Comparison of ENCODE assay signal across 33 mouse cellular contexts in genomic region chr8:90352991-90353390, GRCm38 (mm10). TPM values are rescaled to one million over a fixed set of nuclear protein-coding genes. Genes with fewer than 3 reads are reported as not detected.
"Had no signal": no experiment of that assay in that cellular context is flagged by ENCODE, and none has a peak within 500 bp of the region (broad histone marks: within the 10 kb centered on the region; RNA-seq: fewer than 3 reads in every experiment).

No protein-coding gene starts in this region.

- H3K9ac ChIP-seq: limb, embryonic 12.5 days; limb, embryonic 13.5 days; limb, embryonic 15.5 days; liver, embryonic 12.5 days; liver, embryonic 13.5 days; liver, embryonic 14.5 days; liver, embryonic 15.5 days; liver, postnatal 0 days; lung, embryonic 14.5 days; lung, embryonic 15.5 days; midbrain, embryonic 12.5 days; midbrain, embryonic 13.5 days; midbrain, embryonic 15.5 days; neural tube, embryonic 12.5 days; neural tube, embryonic 13.5 days had no signal

- DNase-seq: liver; liver, embryonic 13.5 days; liver, postnatal 0 days; lung, adult 18-20 months; lung, adult 2 months; lung, embryonic 14.5 days; lung, postnatal 10 days; lung, postnatal 14 days; lung, postnatal 36 days; lung, postnatal 4 days had no signal

- H3K9me3 ChIP-seq: limb, embryonic 12.5 days; limb, embryonic 13.5 days; limb, embryonic 15.5 days; liver, embryonic 12.5 days; liver, embryonic 13.5 days; liver, embryonic 15.5 days; lung, embryonic 15.5 days; midbrain, embryonic 12.5 days; midbrain, embryonic 13.5 days; midbrain, embryonic 15.5 days; neural tube, embryonic 12.5 days; neural tube, embryonic 13.5 days had no signal

- H3K4me2 ChIP-seq: limb, embryonic 12.5 days; limb, embryonic 13.5 days; limb, embryonic 15.5 days; liver, embryonic 11.5 days; liver, embryonic 12.5 days; liver, embryonic 13.5 days; liver, embryonic 15.5 days; lung, embryonic 14.5 days; lung, embryonic 15.5 days; midbrain, embryonic 12.5 days; midbrain, embryonic 13.5 days; midbrain, embryonic 15.5 days; neural tube, embryonic 13.5 days had no signal

- H3K27ac ChIP-seq: left cerebral cortex, adult 2 months; limb, embryonic 12.5 days; limb, embryonic 13.5 days; limb, embryonic 15.5 days; liver, embryonic 12.5 days; liver, embryonic 13.5 days; liver, embryonic 14.5 days; liver, embryonic 15.5 days; lung, embryonic 15.5 days; macrophage; midbrain, embryonic 12.5 days; midbrain, embryonic 13.5 days; neural tube, embryonic 12.5 days had no signal

- H3K27me3 ChIP-seq: lung, embryonic 15.5 days; midbrain, embryonic 13.5 days; midbrain, embryonic 15.5 days; neural tube, embryonic 12.5 days; neural tube, embryonic 13.5 days had no signal

- ATAC-seq: liver, embryonic 12.5 days; liver, postnatal 0 days; lung, postnatal 0 days; midbrain, embryonic 13.5 days; midbrain, embryonic 15.5 days; midbrain, embryonic 16.5 days had no signal

- H3K4me3 ChIP-seq: left cerebral cortex, adult 2 months; limb, embryonic 12.5 days; limb, embryonic 13.5 days; limb, embryonic 15.5 days; liver, embryonic 12.5 days; liver, embryonic 13.5 days; liver, embryonic 15.5 days; lung, embryonic 15.5 days; megakaryocyte, embryonic 14.5 days; midbrain, embryonic 12.5 days; midbrain, embryonic 13.5 days; midbrain, embryonic 15.5 days; myocyte; neural tube, embryonic 12.5 days; neural tube, embryonic 13.5 days had no signal

- H3K36me3 ChIP-seq: limb, embryonic 12.5 days; limb, embryonic 13.5 days; limb, embryonic 15.5 days; liver, embryonic 12.5 days; liver, embryonic 13.5 days; liver, embryonic 15.5 days; lung, embryonic 15.5 days; midbrain, embryonic 12.5 days; midbrain, embryonic 13.5 days; midbrain, embryonic 15.5 days; neural tube, embryonic 12.5 days; neural tube, embryonic 13.5 days had no signal

- H3K4me1 ChIP-seq: liver, embryonic 12.5 days; liver, embryonic 13.5 days; liver, embryonic 15.5 days; megakaryocyte, embryonic 14.5 days had no signal

RNA-seq across cellular contexts. Expression of gene Tox3, which starts 4.8 kb away (rescaled TPM):
- total RNA-seq: liver, adult 2 months; megakaryocyte progenitor cell, adult 5-6 weeks; megakaryocyte-erythroid progenitor cell, adult 5-6 weeks; monocyte, adult 5-6 weeks had no signal
- polyA plus RNA-seq: macrophage, myocyte had no signal
